Mouse (Mus musculus): Measurements from ENCODE around the gene Spint1.

DNA sequence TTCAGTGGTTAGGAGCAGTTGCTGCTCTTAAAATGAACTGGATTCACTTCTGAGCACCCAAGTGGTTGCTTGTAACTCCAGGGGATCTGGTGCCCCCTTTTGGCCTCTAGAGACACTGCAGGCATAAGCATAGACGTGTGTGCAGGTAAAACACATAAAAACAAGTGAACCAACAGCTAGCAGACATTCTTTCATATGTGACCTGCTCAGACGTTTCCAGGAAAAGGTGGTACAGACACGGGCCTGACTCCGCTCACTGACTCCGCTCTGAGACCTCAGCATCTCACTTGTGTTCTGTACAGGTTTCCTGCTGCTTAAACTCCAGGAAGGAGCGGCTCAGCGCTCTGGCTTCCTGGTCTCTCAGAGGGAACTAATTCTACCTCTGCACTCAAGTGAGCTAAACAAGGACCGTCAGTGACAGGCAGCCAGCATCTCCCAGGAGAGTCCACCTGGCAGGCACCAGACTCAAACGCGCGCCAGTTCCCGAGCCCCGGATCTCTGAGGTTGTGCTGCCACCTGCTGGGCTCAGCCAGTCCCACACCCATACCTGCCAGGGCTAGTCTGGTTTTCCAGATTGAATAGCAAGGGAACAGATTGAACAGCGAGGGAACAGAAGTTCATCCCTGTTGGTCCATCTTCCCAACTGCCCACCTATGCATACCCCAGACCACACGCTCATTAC lies 48.0 kb upstream of the Spint1 start:
- TF ChIP-seq CTCF (IDR thresholded peaks at IDR 0.05; ENCODE audit: low read depth, low read length) (peak; percentile 79), GATA1 (IDR thresholded peaks at IDR 0.05; ENCODE audit: borderline replicate concordance, low read length) (no peak)
